Mouse (Mus musculus) kidney, postnatal 25 days (tissue): ENCODE measurements around the gene Svs1.

Experiments
- DNase-seq, 2 experiments: peaks; one replicate each; pipeline ENCODE4 v3.0.0; 2021; ENCODE audit warnings: mixed read lengths in 2 of 2

The Svs1 gene

DNA sequence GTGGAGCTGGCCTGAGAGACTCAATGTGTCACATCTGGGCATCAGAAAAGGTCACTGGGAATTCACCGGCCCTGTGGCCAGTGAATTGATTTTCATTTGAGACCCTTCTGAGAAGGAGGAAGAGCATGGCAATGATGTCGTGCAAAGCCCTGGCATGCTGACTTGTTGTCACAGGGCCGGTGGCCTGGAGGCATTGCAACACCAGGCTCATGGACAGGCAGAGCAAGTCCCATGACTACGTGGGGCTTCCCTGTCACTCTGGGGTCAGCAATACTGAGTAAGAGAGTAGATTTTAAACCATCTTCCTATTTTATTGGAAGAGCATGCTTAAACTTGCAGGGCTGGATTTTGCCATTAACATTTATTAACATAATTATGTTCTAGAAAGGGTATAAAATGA is 26.4 kb downstream of the Svs1 start:
- DNase-seq: no peak

- DNase-seq: no peak
Measured at GRCm38 (mm10) chr6:49013458-49013857, 26.8 kb downstream of the Svs1 start.

DNA sequence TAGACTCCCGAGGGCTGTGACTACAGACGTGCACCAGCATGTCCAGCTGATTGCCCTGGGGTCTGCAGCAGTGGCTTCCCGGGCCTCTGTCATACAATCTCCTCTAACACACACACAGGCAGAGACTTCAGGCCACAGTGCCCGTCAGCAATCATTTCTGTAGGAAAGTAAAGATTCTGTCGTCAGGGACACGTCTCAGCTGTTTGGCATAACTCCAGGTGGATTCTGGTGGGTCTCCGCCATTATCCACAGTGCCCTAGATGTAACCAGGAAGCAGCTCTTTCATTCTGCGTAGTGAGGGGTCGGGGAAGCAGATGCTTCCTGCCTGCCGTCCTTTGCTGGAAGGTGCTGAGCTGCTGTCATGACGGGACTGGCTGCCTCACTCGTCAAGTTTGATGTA is 30.5 kb downstream of the Svs1 start:
- DNase-seq: no peak

DNA sequence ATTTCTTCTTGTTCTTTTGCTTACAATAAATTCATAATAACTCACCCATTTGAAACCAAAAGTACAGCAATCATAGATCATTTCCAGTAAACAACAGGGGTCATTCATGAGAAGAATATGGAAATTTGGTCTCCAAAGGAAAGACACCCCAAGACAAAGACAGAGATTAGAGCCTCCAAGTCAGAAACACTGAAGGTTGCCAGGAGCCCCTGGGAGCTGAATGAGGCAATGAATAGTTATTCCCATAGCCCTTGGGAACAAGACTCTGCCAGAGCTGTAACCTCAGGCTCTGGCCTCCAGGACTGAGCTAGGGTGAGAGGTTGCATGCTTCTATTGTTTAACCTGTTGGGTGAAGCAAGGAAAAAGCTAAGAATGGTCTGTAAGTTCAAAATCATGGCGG is 32.7 kb downstream of the Svs1 start:
- DNase-seq: no peak

GRCm38 (mm10) chr6:49021141-49022012 is 34.7 kb downstream of the Svs1 start:
- no peak for DNase-seq

- DNase-seq: no peak
Measured at GRCm38 (mm10) chr6:49022384-49022783, 35.7 kb downstream of the Svs1 start.

DNA sequence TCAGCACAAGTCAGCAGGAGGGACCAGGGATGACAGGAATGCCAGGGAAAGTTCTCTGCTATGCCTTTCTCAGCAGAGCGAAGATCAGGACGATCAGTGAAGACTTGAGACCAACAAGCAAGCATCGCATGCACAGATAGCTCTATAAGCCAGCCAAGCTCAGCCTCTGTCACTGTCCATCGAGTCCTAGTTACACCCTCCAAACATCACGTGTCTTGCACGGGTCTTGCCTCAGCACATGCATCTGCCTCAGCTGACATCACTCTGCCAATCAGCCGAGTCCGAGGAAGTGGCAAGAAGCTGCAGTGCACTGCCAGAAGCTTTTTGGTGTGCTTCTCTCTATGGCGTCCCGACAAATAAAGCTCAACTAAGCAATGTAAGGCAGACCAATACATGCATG is 36.7 kb downstream of the Svs1 start:
- DNase-seq: no peak

GRCm38 (mm10) chr6:49025290-49025689 is 38.6 kb downstream of the Svs1 start:
- DNase-seq: no peak

GRCm38 (mm10) chr6:49026496-49026895 is 39.8 kb downstream of the Svs1 start:
- DNase-seq: no peak

DNA sequence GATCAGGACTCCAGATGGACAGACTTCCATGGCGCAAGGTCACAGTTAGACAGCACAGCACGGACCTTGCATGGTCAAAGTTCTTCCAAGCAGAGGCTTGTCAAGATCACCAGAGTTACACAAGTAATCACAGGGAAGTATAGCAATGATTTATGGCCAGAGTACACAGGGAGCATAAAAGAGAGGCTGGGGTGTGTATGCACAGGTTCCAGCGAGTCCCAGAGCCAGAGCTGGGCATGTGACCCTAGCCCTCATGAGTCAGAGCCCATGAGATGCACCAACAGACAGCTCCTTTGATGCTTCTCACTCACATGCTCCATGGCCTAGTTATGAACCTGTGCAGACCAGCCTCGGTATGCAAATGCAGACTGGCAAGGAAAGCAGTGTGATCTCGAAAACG is 41.4 kb downstream of the Svs1 start:
- no peak for DNase-seq

DNA sequence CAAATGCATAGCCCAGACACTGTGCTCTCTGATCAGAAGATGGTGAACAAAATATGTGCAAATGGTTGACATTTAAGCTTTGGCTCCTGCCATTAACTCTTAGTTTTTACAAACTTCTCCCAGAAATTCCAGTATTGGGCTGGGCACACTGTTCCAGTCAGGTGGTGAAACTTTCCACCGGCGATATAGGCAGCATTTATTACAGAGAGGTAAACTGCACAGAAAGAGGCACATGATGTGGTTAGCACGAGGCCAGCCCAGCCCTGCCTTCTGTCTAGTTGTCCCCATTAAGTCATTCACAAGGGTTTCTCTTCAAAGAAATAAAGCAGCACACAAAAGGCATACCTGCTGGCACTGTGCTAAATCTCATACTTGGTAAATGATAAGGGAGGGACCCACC is 42.0 kb downstream of the Svs1 start:
- DNase-seq: no peak

GRCm38 (mm10) chr6:49031230-49031629 is 44.6 kb downstream of the Svs1 start:
- DNase-seq: no peak

DNA sequence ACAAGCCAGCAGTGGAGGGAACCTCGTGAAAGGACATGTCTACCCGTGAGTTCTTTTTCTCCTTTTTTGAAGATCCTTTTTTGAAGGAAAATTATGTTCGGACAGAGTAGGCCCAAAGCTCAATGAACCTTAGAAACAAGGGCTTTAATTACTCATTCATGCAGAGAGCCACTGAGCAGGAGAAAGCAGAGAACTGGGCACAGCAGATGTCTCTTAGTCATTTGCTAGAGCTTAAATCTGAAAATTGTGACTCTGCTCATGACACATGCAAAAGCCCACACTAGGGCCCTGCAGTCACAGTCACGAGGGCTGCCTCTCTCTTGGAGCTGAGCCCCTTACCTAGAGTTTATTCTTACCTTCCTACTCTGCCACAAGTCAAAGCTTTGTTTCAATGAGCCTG is 46.1 kb downstream of the Svs1 start:
- DNase-seq: no peak

DNA sequence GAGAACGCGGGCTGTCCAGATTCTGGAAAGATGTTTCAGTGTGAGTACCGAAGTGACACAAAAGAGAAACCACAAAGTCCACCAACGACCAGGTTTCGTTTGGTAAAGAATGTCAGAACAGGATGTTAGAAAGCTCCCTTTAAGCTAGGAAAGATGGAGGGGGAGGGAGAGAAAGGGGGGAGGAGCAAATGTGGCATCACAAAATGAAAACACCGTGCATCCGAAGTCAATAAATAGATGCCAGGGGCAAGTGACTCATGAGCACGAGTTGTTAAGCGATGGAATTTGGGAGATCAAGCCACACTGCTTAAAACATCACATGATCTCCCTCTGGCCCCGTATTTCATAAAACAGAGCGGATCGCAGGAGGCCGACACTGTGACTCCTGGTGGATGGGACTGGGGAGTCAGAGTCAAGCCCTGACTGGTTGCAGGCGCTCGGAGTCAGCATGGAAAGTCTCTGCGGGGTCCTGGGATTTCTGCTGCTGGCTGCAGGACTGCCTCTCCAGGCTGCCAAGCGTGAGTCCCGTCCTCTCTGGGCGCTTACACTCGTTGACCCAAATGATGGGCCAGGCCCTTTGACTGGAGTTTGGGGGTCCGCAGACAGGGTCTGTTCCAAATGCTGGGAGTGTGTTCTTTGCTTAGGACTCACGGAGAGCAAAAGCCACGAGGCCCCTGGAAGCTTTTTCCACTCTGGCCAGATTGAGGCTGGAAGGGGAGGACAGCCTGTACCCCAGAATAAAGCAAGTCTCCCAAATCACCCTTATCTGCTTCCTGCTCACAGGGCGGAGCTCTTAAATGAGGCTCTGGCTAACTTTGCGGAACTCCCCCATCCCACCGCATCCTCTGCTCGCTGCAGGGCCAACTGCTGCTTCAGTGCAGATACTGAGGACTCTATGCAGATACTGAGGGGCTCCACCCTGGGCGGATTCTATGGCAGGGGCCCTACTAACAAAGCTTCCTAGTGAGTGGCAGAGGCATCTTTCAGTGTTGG is 49.9 kb downstream of the Svs1 start, which contains the start of gene Gpnmb:
TSS of gene Gpnmb (plus strand) at position 272 of the 993 bp plus-strand sequence.
- DNase-seq: no peak

GRCm38 (mm10) chr6:49037268-49037662 is 50.6 kb downstream of the Svs1 start:
- DNase-seq: no peak

DNA sequence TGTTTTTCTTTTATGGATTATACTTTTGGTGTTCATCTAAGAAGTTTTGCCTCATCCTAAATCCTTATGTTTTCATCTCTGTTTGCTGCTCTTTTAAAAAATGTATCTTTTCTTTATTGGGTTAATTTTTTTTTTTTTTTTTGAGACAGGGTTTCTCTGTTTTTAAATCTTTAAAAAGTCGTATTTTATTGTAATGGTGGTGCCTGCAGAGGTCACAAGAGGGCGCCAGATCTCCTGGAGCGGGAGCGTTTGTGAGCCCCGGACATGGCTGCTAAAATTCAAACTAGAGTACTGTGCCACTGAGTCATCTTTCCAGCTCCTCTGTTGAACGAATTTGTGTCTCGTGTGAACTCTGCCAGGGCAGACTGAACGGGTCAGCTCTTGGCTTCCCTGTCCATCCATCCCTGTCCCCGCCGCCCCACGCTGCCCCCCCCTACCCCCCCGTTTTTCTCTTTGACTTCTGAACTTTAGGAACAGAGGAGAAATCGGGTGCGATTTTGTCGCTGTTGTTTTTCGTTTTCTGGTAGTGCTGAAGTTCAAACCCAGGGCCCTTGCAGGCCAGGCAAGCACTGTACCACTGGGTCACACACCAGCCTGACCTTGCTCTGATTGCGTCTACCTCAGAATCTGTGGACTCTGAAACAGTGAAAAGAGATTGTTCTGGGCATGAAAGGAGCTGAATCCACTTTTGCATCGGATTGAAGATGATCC is 53.0 kb downstream of the Svs1 start:
- DNase-seq: peak; percentile 57 to 69
